Comparison of ENCODE assay signal across 25 mouse cellular contexts in genomic region chr17:44173341-44173740, GRCm38 (mm10).
"Had no signal": no experiment of that assay in that cellular context is flagged by ENCODE, and none has a peak within 500 bp of the region (broad histone marks: within the 10 kb centered on the region; RNA-seq: fewer than 3 reads in every experiment).

No protein-coding gene starts in this region.

- H3K4me3 ChIP-seq: heart, adult 2 months; heart, embryonic 13.5 days; heart, embryonic 15.5 days; hindbrain, embryonic 13.5 days; hindbrain, embryonic 15.5 days; kidney, embryonic 15.5 days; layer of hippocampus, adult 2 months; limb, embryonic 12.5 days; liver, embryonic 13.5 days; liver, embryonic 15.5 days had no signal

- H3K27ac ChIP-seq: heart, adult 2 months; heart, embryonic 13.5 days; heart, embryonic 15.5 days; hindbrain, embryonic 13.5 days; hindbrain, embryonic 15.5 days; hindbrain, postnatal 0 days; kidney, embryonic 15.5 days; kidney, postnatal 0 days; layer of hippocampus, adult 2 months; limb, embryonic 12.5 days; liver, embryonic 13.5 days; liver, embryonic 15.5 days had no signal

- H3K4me1 ChIP-seq: hindbrain, embryonic 13.5 days; hindbrain, embryonic 15.5 days; kidney, embryonic 15.5 days; limb, embryonic 12.5 days; liver, embryonic 13.5 days; liver, embryonic 15.5 days had no signal

- DNase-seq: gastrocnemius, postnatal 14 days; gastrocnemius, postnatal 36 days; heart, adult 2 months; heart, postnatal 14 days; heart, postnatal 36 days; kidney, adult 11 months; kidney, adult 2 months; kidney, adult 9 months; kidney, postnatal 14 days; kidney, postnatal 36 days; left cerebral cortex, postnatal 4 days; liver; liver, embryonic 13.5 days; liver, postnatal 0 days; lung, adult 2 months had no signal

- H3K36me3 ChIP-seq: heart, embryonic 13.5 days; heart, embryonic 15.5 days; hindbrain, embryonic 13.5 days; hindbrain, embryonic 15.5 days; kidney, embryonic 15.5 days; limb, embryonic 12.5 days; liver, embryonic 13.5 days; liver, embryonic 15.5 days had no signal

- H3K27me3 ChIP-seq: heart, embryonic 13.5 days; heart, embryonic 15.5 days; hindbrain, embryonic 13.5 days; hindbrain, embryonic 15.5 days; kidney, embryonic 15.5 days; limb, embryonic 12.5 days; liver, embryonic 13.5 days; liver, embryonic 15.5 days had no signal

- H3K9me3 ChIP-seq: heart, embryonic 13.5 days; heart, embryonic 15.5 days; hindbrain, embryonic 13.5 days; hindbrain, embryonic 15.5 days; kidney, embryonic 15.5 days; limb, embryonic 12.5 days; liver, embryonic 13.5 days; liver, embryonic 15.5 days had no signal
